Mouse (Mus musculus) ES-CJ7 (cell line): ENCODE results near the gene Triml1.
A peak's percentile ranks its signal among the peaks of the same experiment; 100 is the strongest.

ENCODE experiments used
- DNase-seq: peaks from one replicate; pipeline ENCODE4 v3.0.0; 2011; ENCODE audit warnings: low read depth, low spot score

Triml1 gene

GRCm38 (mm10) chr8:43141386-43141785, at the start of gene Triml1:
TSS of gene Triml1 (minus strand) at chr8:43141486.
- DNase-seq = no peak

GRCm38 (mm10) chr8:43182281-43182680, 41.0 kb upstream of the Triml1 start:
- peak; percentile 65 for DNase-seq

GRCm38 (mm10) chr8:43180054-43180690, 38.9 kb upstream of the Triml1 start, which contains the start of gene Triml2:
TSS of gene Triml2 (plus strand) at chr8:43180541.
- peak; percentile 99 for DNase-seq

GRCm38 (mm10) chr8:43179189-43179588, 37.9 kb upstream of the Triml1 start:
- no peak for DNase-seq

- DNase-seq = peak; percentile 50
Observed at GRCm38 (mm10) chr8:43178263-43178662, 37.0 kb upstream of the Triml1 start.

- DNase-seq = peak; percentile 61
Observed at GRCm38 (mm10) chr8:43176766-43177486, 35.6 kb upstream of the Triml1 start.

GRCm38 (mm10) chr8:43169249-43169755, 28.0 kb upstream of the Triml1 start:
- DNase-seq = no peak

- DNase-seq = no peak
Observed at GRCm38 (mm10) chr8:43168083-43168482, 26.8 kb upstream of the Triml1 start.

- no peak for DNase-seq
Observed at GRCm38 (mm10) chr8:43164453-43164852, 23.2 kb upstream of the Triml1 start.

- no peak for DNase-seq
Observed at GRCm38 (mm10) chr8:43163255-43163654, 22.0 kb upstream of the Triml1 start.

- peak; percentile 62 for DNase-seq
Observed at GRCm38 (mm10) chr8:43149307-43149706, 8.0 kb upstream of the Triml1 start.

GRCm38 (mm10) chr8:43111205-43111827, 30.0 kb downstream of the Triml1 start:
- no peak for DNase-seq
